Mouse (Mus musculus) regulatory T cell (primary cell): ENCODE measurements around the gene Rgs12.

ENCODE experiments used
- in situ Hi-C: fragments of 300-600 bp; cut with MboI, MseI; formaldehyde crosslinking; loops from one replicate; pipeline ENCODE4 v1.15.1; 2025; ENCODE audit warnings: high pct_unique_total_duplicates

The Rgs12 gene

GRCm38 (mm10) chr5:35020410-35021241 lies 71.4 kb downstream of the Rgs12 start:
- in situ Hi-C loops: no loop called here

GRCm38 (mm10) chr5:35024975-35025374 lies 75.7 kb downstream of the Rgs12 start:
- in situ Hi-C loops: no loop called here

GRCm38 (mm10) chr5:35029303-35029702 lies 80.1 kb downstream of the Rgs12 start:
- in situ Hi-C loops: no loop called here

- in situ Hi-C loops: loop anchor here (10.0 kb wide), 1 partner anchor 325 kb away; no protein-coding TSS in a partner anchor
Measured at GRCm38 (mm10) chr5:35029755-35030154, 80.5 kb downstream of the Rgs12 start.

- in situ Hi-C loops: loop anchor here (10.0 kb wide), 1 partner anchor 328 kb away; no protein-coding TSS in a partner anchor
Measured at GRCm38 (mm10) chr5:35033068-35033467, 83.8 kb downstream of the Rgs12 start.

- in situ Hi-C loops: loop anchor here (10.0 kb wide), 1 partner anchor 329 kb away; no protein-coding TSS in a partner anchor
Measured at GRCm38 (mm10) chr5:35033619-35034018, 84.4 kb downstream of the Rgs12 start.

- in situ Hi-C loops: loop anchor here (10.0 kb wide), 1 partner anchor 330 kb away; no protein-coding TSS in a partner anchor
Measured at GRCm38 (mm10) chr5:35035141-35035540, 85.9 kb downstream of the Rgs12 start.

GRCm38 (mm10) chr5:35035795-35036194 lies 86.5 kb downstream of the Rgs12 start:
- in situ Hi-C loops: loop anchor here (10.0 kb wide), 1 partner anchor 331 kb away; no protein-coding TSS in a partner anchor

GRCm38 (mm10) chr5:35037438-35037837 lies 88.2 kb downstream of the Rgs12 start:
- in situ Hi-C loops: loop anchor here (10.0 kb wide), 1 partner anchor 333 kb away; no protein-coding TSS in a partner anchor

- in situ Hi-C loops: loop anchor here (5.0 kb wide), 2 partner anchors 54 to 124 kb away; no protein-coding TSS in a partner anchor
Measured at GRCm38 (mm10) chr5:35041268-35041829, 92.1 kb downstream of the Rgs12 start, which contains the start of gene Hgfac. TSS of gene Hgfac (plus strand) at chr5:35041509.

- in situ Hi-C loops: loop anchor here (5.0 kb wide), 2 partner anchors 55 to 125 kb away; no protein-coding TSS in a partner anchor
Measured at GRCm38 (mm10) chr5:35042431-35043109, 93.3 kb downstream of the Rgs12 start.

- in situ Hi-C loops: loop anchor here (5.0 kb wide), 2 partner anchors 56 to 126 kb away; no protein-coding TSS in a partner anchor
Measured at GRCm38 (mm10) chr5:35043110-35043451, 93.8 kb downstream of the Rgs12 start.

- in situ Hi-C loops: no loop called here
Measured at GRCm38 (mm10) chr5:35050541-35050940, 101.3 kb downstream of the Rgs12 start.

GRCm38 (mm10) chr5:35054628-35055027 lies 105.4 kb downstream of the Rgs12 start:
- in situ Hi-C loops: no loop called here

GRCm38 (mm10) chr5:35055076-35055475 lies 105.8 kb downstream of the Rgs12 start:
- in situ Hi-C loops: no loop called here

GRCm38 (mm10) chr5:35056604-35057432 lies 107.6 kb downstream of the Rgs12 start, which contains the start of gene Dok7:
TSS of gene Dok7 (plus strand) at chr5:35056766.
- in situ Hi-C loops: no loop called here

GRCm38 (mm10) chr5:35057582-35057981 lies 108.3 kb downstream of the Rgs12 start:
- in situ Hi-C loops: no loop called here

GRCm38 (mm10) chr5:35058216-35058615 lies 109.0 kb downstream of the Rgs12 start:
- in situ Hi-C loops: no loop called here

- in situ Hi-C loops: no loop called here
Measured at GRCm38 (mm10) chr5:35060098-35060497, 110.9 kb downstream of the Rgs12 start.

- in situ Hi-C loops: no loop called here
Measured at GRCm38 (mm10) chr5:35069841-35070240, 120.6 kb downstream of the Rgs12 start.

- in situ Hi-C loops: no loop called here
Measured at GRCm38 (mm10) chr5:35070314-35070713, 121.1 kb downstream of the Rgs12 start.
